Mouse (Mus musculus) limb, embryonic 13.5 days (tissue): ENCODE results near the gene H2-Eb2. TPM values are rescaled to one million over a fixed set of nuclear protein-coding genes. Genes with fewer than 3 reads are reported as not detected.

Experiments
- ATAC-seq: fragments of 200-750 bp; cut with Nextera tagmentation; 2 replicates; pipeline ENCODE4 v1.8.0; 2017; ENCODE audit warnings: low read depth, moderate number of reproducible peaks, moderate TSS enrichment; ENCODE audit not compliant: low FRiP score
- H3K27ac ChIP-seq: fragments of 300-500 bp; sonication (generic); 2 replicates; pipeline ENCODE4 v1.5.1; 2015; ENCODE audit warnings: inconsistent platforms, mild to moderate bottlenecking, moderate library complexity
- H3K27me3 ChIP-seq: fragments of 300-500 bp; sonication (generic); 2 replicates; pipeline ENCODE4 v1.6.1; 2015; ENCODE audit warnings: mild to moderate bottlenecking, inconsistent platforms
- H3K36me3 ChIP-seq: fragments of 300-500 bp; sonication (generic); 2 replicates; pipeline ENCODE4 v1.6.1; 2015; ENCODE audit warnings: inconsistent platforms, mild to moderate bottlenecking, moderate library complexity
- H3K4me1 ChIP-seq: fragments of 300-500 bp; sonication (generic); 2 replicates; pipeline ENCODE4 v1.6.1; 2015; ENCODE audit warnings: inconsistent platforms
- H3K4me2 ChIP-seq: fragments of 300-500 bp; sonication (generic); replicated peaks from 2 replicates; pipeline ENCODE4 v1.6.1; 2015; ENCODE audit warnings: inconsistent platforms, mild to moderate bottlenecking, moderate library complexity
- H3K4me3 ChIP-seq: fragments of 300-500 bp; sonication (generic); 2 replicates; pipeline ENCODE4 v1.5.1; 2015; ENCODE audit warnings: moderate library complexity, mild to moderate bottlenecking, inconsistent platforms
- H3K9ac ChIP-seq: fragments of 300-500 bp; sonication (generic); 2 replicates; pipeline ENCODE4 v1.6.1; 2015; ENCODE audit warnings: mild to moderate bottlenecking, inconsistent platforms
- H3K9me3 ChIP-seq: fragments of 300-500 bp; sonication (generic); 2 replicates; pipeline ENCODE4 v1.6.1; 2016; ENCODE audit warnings: inconsistent platforms
- WGBS: fragments of 180-500 bp; shearing (Covaris S2); methylation state at CpG from one replicate; pipeline ENCODE4 v1.1.7; 2015; 5-methylcytosine and 5-hydroxymethylcytosine counted together
- polyA plus RNA-seq: library from polyadenylated mRNA; unstranded; fragments of >200 nt; fragmentation: Nextera tagmentation; extraction: Ambion mirVana; gene quantifications from 2 replicates; pipeline ENCODE4 v1.2.1, GENCODE M21; 2015

H2-Eb2 gene
- polyA plus RNA-seq: not detected in 2 replicates

GRCm38 (mm10) chr17:34325436-34325835, at the start of gene H2-Eb2:
Gene H2-Eb2, plus strand, starts transcription at chr17:34325665.
- no peak for ATAC-seq
- Histone ChIP-seq H3K4me1 (no peaks in the 10 kb centered on the region), H3K9me3 (no peaks in the 10 kb centered on the region), H3K4me3 (no peak within 1 kb of the TSS), H3K9ac (no peak within 1 kb of the TSS), H3K4me2 (no peak within 1 kb of the TSS), H3K27ac (no peak within 1 kb of the TSS), H3K27me3 (no peaks in the 10 kb centered on the region), H3K36me3 (no peaks in the 10 kb centered on the region)
- WGBS: 47% methylated on average over 4 of the region's 4 CpGs

GRCm38 (mm10) chr17:34280499-34281038, 44.9 kb upstream of the H2-Eb2 start:
- Histone ChIP-seq H3K27me3 (no peaks in the 10 kb centered on the region), H3K36me3 (no peaks in the 10 kb centered on the region), H3K4me1 (no peaks in the 10 kb centered on the region), H3K4me3 (no peak overlapping the region), H3K27ac (no peak overlapping the region), H3K4me2 (no peak overlapping the region), H3K9me3 (no peaks in the 10 kb centered on the region), H3K9ac (no peak overlapping the region)
- WGBS: 69% methylated on average over 1 of the region's 1 CpGs
- peak; percentile 32; the same call in 1 of the 2 replicates for ATAC-seq

GRCm38 (mm10) chr17:34281836-34282235, 43.6 kb upstream of the H2-Eb2 start:
- WGBS: 63% methylated on average over 1 of the region's 1 CpGs
- no peak overlapping the region for H3K4me3 ChIP-seq
- no peak for ATAC-seq
- H3K4me1 ChIP-seq: no peaks in the 10 kb centered on the region
- H3K9ac ChIP-seq: no peak overlapping the region
- H3K27me3 ChIP-seq: no peaks in the 10 kb centered on the region
- no peaks in the 10 kb centered on the region for H3K9me3 ChIP-seq
- no peaks in the 10 kb centered on the region for H3K36me3 ChIP-seq
- no peak overlapping the region for H3K27ac ChIP-seq
- no peak overlapping the region for H3K4me2 ChIP-seq

- 74% methylated on average over 4 of the region's 4 CpGs for WGBS
- ATAC-seq: no peak
- no peaks in the 10 kb centered on the region for H3K4me1 ChIP-seq
These were observed 40.1 kb upstream of the H2-Eb2 start for GRCm38 (mm10) chr17:34285371-34285770.

GRCm38 (mm10) chr17:34285848-34286247, 39.6 kb upstream of the H2-Eb2 start:
- H3K27ac ChIP-seq: no peak overlapping the region
- no peak overlapping the region for H3K4me2 ChIP-seq
- 40% methylated on average over 4 of the region's 4 CpGs for WGBS
- no peak for ATAC-seq
- H3K4me1 ChIP-seq: no peaks in the 10 kb centered on the region
- H3K27me3 ChIP-seq: no peaks in the 10 kb centered on the region
- H3K9ac ChIP-seq: no peak overlapping the region
- H3K4me3 ChIP-seq: no peak overlapping the region
- H3K36me3 ChIP-seq: no peaks in the 10 kb centered on the region
- no peaks in the 10 kb centered on the region for H3K9me3 ChIP-seq

More at GRCm38 (mm10) chr17:34285371-34285770, 40.1 kb upstream of the H2-Eb2 start:
- Histone ChIP-seq H3K9ac (no peak overlapping the region), H3K9me3 (no peaks in the 10 kb centered on the region), H3K27ac (no peak overlapping the region), H3K36me3 (no peaks in the 10 kb centered on the region), H3K27me3 (no peaks in the 10 kb centered on the region), H3K4me3 (no peak overlapping the region), H3K4me2 (no peak overlapping the region)

- Histone ChIP-seq H3K9ac (no peak overlapping the region), H3K4me1 (no peaks in the 10 kb centered on the region), H3K27ac (no peak overlapping the region), H3K36me3 (no peaks in the 10 kb centered on the region), H3K4me2 (no peak overlapping the region), H3K4me3 (no peak overlapping the region), H3K27me3 (no peaks in the 10 kb centered on the region), H3K9me3 (no peaks in the 10 kb centered on the region)
- ATAC-seq: no peak
- 78% methylated on average over 5 of the region's 5 CpGs for WGBS
These were observed 39.0 kb upstream of the H2-Eb2 start for GRCm38 (mm10) chr17:34286501-34286900.

GRCm38 (mm10) chr17:34286999-34287398, 38.5 kb upstream of the H2-Eb2 start:
- no peaks in the 10 kb centered on the region for H3K27me3 ChIP-seq
- no peak overlapping the region for H3K9ac ChIP-seq
- no peak for ATAC-seq

GRCm38 (mm10) chr17:34287648-34288047, 37.8 kb upstream of the H2-Eb2 start, which contains the start of gene H2-Aa:
Gene H2-Aa, minus strand, starts transcription at chr17:34287823.
- H3K9me3 ChIP-seq: no peaks in the 10 kb centered on the region
- H3K36me3 ChIP-seq: no peaks in the 10 kb centered on the region
- no peaks in the 10 kb centered on the region for H3K4me1 ChIP-seq
- ATAC-seq: peak; percentile 82
- no peak within 1 kb of the TSS for H3K27ac ChIP-seq
- no peak within 1 kb of the TSS for H3K4me2 ChIP-seq
- no peaks in the 10 kb centered on the region for H3K27me3 ChIP-seq
- 17% methylated on average over 8 of the region's 8 CpGs for WGBS
- no peak within 1 kb of the TSS for H3K9ac ChIP-seq
- H3K4me3 ChIP-seq: no peak within 1 kb of the TSS

More at GRCm38 (mm10) chr17:34286999-34287398, 38.5 kb upstream of the H2-Eb2 start:
- Histone ChIP-seq H3K36me3 (no peaks in the 10 kb centered on the region), H3K4me3 (no peak overlapping the region), H3K27ac (no peak overlapping the region), H3K4me2 (no peak overlapping the region), H3K4me1 (no peaks in the 10 kb centered on the region), H3K9me3 (no peaks in the 10 kb centered on the region)
- 69% methylated on average over 6 of the region's 6 CpGs for WGBS

- no peak overlapping the region for H3K27ac ChIP-seq
- no peak overlapping the region for H3K4me3 ChIP-seq
- no peak for ATAC-seq
- no peaks in the 10 kb centered on the region for H3K27me3 ChIP-seq
- H3K36me3 ChIP-seq: no peaks in the 10 kb centered on the region
- H3K4me1 ChIP-seq: no peaks in the 10 kb centered on the region
- no peak overlapping the region for H3K9ac ChIP-seq
- WGBS: 68% methylated on average over 3 of the region's 3 CpGs
- H3K4me2 ChIP-seq: no peak overlapping the region
- H3K9me3 ChIP-seq: no peaks in the 10 kb centered on the region
These were observed 37.3 kb upstream of the H2-Eb2 start for GRCm38 (mm10) chr17:34288131-34288530.

GRCm38 (mm10) chr17:34291609-34292008, 33.9 kb upstream of the H2-Eb2 start:
- Histone ChIP-seq H3K27ac (no peak overlapping the region), H3K4me1 (no peaks in the 10 kb centered on the region), H3K9ac (no peak overlapping the region), H3K4me2 (no peak overlapping the region), H3K27me3 (no peaks in the 10 kb centered on the region), H3K4me3 (no peak overlapping the region), H3K36me3 (no peaks in the 10 kb centered on the region), H3K9me3 (no peaks in the 10 kb centered on the region)
- 17% methylated on average over 8 of the region's 8 CpGs for WGBS
- peak; percentile 80 for ATAC-seq

GRCm38 (mm10) chr17:34292570-34292969, 32.9 kb upstream of the H2-Eb2 start:
- H3K9me3 ChIP-seq: no peaks in the 10 kb centered on the region
- no peak overlapping the region for H3K4me2 ChIP-seq
- H3K27ac ChIP-seq: no peak overlapping the region
- H3K4me1 ChIP-seq: no peaks in the 10 kb centered on the region
- H3K36me3 ChIP-seq: no peaks in the 10 kb centered on the region
- 85% methylated on average over 4 of the region's 4 CpGs for WGBS
- H3K9ac ChIP-seq: no peak overlapping the region
- peaks cover 3% of the 10 kb centered on the region; the same call in 1 of the 2 replicates for H3K27me3 ChIP-seq
- H3K4me3 ChIP-seq: no peak overlapping the region
- ATAC-seq: no peak

GRCm38 (mm10) chr17:34293533-34293932, 31.9 kb upstream of the H2-Eb2 start:
- Histone ChIP-seq H3K36me3 (no peaks in the 10 kb centered on the region), H3K27ac (no peak overlapping the region), H3K27me3 (peaks cover 3% of the 10 kb centered on the region; the same call in 1 of the 2 replicates), H3K9ac (no peak overlapping the region), H3K4me1 (no peaks in the 10 kb centered on the region), H3K4me3 (no peak overlapping the region), H3K4me2 (no peak overlapping the region), H3K9me3 (no peaks in the 10 kb centered on the region)
- ATAC-seq: no peak
- 51% methylated on average over 2 of the region's 2 CpGs for WGBS

GRCm38 (mm10) chr17:34294249-34294648, 31.2 kb upstream of the H2-Eb2 start:
- no peak overlapping the region for H3K4me2 ChIP-seq
- no peaks in the 10 kb centered on the region for H3K4me1 ChIP-seq
- WGBS: 72% methylated on average over 4 of the region's 4 CpGs
- H3K27ac ChIP-seq: no peak overlapping the region
- no peaks in the 10 kb centered on the region for H3K9me3 ChIP-seq
- H3K9ac ChIP-seq: no peak overlapping the region
- no peak for ATAC-seq
- no peaks in the 10 kb centered on the region for H3K36me3 ChIP-seq
- H3K4me3 ChIP-seq: no peak overlapping the region
- peaks cover 3% of the 10 kb centered on the region; the same call in 1 of the 2 replicates for H3K27me3 ChIP-seq
